Mouse (Mus musculus): ENCODE measurements at regions not wholly inside any gene's neighbourhood (a gene's known extent, or its start where the extent isn't known, plus 50 kb on each side); places are given as distances from the start of the nearest gene placed in this dataset.

GRCm38 (mm10) chr4:56161257-56161594 lies 578.6 kb upstream of the Gm26657 start:
- DNase-seq (ENCODE audit: low spot score in 2 of 2) = no peak

DNA sequence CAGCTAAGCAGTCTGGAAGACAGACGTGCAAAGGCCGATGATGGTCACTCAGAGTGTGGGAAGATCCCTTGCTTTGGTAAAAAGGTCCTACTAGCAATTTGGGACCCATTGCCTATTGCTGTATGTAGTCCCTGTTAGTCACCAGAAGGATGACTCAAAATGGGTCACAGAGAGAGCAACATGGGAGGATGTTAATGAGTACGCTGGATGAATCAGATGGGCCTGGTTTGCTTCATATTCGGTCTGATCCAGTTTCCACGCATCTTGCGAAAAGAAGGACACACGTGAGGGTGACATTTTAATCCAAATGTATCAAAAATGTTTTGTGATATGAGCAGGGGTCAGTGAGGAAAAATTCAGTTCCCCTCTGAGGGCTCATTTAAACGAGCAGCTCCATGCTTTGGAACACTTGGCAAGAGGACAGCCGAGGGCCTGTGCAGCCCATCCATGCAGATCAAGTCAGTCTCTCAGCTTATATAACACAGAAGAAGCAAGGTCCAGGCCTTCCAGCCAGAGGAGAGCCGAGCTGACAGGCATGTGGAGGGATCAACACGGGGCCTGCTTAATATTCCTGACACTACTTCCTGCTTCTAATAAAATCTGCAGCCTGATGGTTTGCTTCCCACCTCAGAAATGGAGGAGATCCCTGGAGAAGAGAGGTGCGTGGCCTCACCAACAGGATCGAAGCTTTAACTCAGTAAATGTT lies 579.2 kb upstream of the Gm26657 start:
- no peak for DNase-seq (ENCODE audit: low spot score in 2 of 2)

DNA sequence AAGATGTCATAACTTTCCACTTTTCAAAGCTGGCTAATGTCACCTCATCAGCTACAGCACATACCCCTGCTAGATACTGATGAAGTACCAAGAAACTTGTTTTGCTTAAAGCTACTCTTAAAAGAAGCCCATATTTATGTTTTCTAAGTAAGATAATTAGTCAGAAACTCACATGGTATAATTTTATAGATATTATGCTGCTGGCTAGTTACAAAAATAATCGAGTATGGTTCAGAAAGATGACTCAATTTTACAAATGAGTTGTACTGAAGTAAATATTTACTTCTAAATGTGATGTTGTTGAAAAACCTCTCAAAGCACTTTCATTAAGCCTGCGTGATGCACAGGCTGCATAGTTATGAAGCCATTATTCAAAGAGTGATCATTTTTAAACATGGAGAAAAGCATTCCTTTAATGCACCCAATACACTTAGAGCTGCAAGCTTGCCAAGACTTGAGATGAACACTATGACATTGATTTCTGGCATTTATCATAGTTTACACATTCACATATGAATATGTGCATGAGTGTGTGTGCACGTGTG lies 582.3 kb upstream of the Gm26657 start:
- no peak for DNase-seq (ENCODE audit: low spot score in 2 of 2)

- DNase-seq (ENCODE audit: low spot score in 2 of 2) = no peak
Measured at GRCm38 (mm10) chr4:56150716-56151115, 589.2 kb upstream of the Gm26657 start.

DNA sequence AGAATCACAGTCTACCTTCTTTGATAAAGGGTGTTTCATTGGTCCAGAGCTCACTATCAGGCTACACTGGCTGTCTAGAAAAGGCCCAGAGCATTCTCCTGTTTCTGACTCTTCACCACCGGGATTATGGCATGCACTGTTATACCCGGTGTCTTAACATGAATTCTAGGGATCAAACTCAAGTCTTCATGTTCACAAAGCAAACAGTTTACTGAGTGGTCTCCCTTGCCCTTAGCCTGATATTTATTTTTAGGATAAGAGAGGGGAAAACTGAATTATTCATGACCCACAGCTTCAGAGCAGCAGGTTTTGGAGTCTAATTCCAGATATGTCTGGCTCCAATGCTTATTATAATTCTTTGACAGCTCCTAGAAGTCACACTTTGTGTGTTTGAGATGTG lies 596.0 kb upstream of the Gm26657 start:
- no peak for DNase-seq (ENCODE audit: low spot score in 2 of 2)

- DNase-seq (ENCODE audit: low spot score in 2 of 2) = no peak
Measured at GRCm38 (mm10) chr4:56136837-56137236, 603.0 kb upstream of the Gm26657 start.

- no peak for DNase-seq (ENCODE audit: low spot score in 2 of 2)
Measured at GRCm38 (mm10) chr4:56134350-56134749, 602.1 kb upstream of the Klf4 start.

DNA sequence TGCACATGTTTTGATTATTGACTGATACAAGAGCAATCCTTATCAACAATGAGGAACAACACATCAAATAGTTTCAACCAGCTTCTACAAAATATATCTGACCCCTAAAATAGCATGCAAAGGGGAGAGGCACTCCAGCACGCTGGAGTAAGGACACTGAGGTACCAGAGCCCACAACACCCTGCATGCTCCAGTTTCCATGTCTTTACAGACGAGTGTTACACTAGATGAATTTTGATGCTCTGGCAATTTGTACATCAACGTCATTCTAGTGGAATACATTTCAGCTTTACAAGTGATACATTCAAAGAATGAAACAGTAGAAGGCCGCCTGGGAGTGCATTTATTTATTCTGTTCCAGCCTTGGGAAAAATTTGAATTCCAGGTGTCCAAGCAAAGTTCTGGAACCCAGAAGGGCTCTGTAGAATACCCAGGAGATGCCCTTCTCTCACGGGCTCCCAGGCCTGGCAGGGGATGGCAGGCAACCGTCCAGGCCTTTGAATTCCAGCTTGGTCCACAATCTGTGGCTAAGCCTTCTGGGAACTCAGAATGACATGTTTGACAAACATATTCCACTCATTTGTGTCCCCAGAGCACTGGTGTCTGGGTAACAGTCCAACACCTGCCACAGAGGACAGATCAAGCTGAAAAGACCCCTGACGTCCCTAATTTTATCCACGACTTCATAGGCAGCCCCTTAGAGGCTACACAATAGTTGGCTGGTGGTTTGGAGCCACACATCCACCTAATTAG lies 595.6 kb upstream of the Klf4 start:
- DNase-seq (ENCODE audit: low spot score in 2 of 2) = no peak

- no peak for DNase-seq (ENCODE audit: low spot score in 2 of 2)
Measured at GRCm38 (mm10) chr4:56124515-56124914, 592.2 kb upstream of the Klf4 start.

DNA sequence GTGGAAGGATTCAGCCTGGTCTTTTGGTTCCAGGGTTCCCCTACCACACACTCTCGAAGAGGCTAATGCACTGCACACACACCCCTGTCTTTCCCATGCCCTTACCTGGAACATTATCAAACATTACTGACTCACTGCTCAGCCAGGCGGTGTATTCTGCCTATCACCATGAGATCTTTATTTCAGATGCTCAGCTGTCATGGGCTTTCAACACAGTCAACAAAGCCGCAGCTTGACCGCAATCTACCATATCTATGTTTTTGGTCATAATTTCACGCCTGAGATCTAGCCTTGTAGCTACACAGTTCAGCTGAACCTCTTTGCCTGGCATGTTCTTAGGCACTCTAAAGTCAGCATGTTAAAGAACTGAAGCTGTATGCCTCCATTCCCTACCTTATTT lies 589.9 kb upstream of the Klf4 start:
- DNase-seq (ENCODE audit: low spot score in 2 of 2) = no peak

DNA sequence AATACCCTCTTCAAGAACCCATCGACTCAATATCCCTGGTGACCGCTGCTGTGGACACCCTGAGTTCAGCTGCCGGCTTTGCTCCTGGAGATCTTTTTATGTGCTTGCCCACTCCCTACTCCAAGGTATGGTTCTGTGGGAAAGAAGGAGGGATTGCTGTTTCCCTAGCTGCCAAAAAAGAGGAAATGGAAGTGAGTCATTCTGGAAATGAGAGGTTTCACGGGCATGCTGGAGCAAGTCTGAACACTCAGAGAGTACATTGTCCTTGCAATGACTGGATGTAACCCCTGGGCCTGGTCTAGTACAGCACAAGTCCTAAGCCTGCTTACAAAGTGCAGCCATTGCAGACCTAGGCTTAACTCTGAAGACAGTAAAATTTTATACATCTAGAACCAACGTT lies 589.4 kb upstream of the Klf4 start:
- no peak for DNase-seq (ENCODE audit: low spot score in 2 of 2)

DNA sequence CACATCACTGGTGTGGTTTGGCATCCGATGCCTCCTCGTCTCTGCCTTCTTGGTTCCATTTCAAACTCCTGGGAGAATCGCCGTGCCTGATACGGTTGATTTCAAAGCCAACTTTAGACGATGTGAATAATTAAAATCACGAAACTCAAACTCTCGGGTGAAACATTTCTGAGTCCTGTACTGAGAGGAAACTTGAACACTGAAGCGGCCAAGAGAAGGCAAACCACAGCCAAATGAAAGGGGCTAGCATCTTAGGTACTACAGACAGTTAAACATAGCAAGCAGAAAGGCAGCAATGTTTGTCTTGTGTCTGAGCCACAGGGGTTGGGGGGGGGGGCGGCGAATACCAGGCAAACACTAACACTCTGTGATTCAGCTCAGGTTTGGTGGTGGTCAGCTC lies 588.1 kb upstream of the Klf4 start:
- no peak for DNase-seq (ENCODE audit: low spot score in 2 of 2)

GRCm38 (mm10) chr4:56113701-56114196 lies 581.5 kb upstream of the Klf4 start:
- DNase-seq (ENCODE audit: low spot score in 2 of 2) = peak; percentile 8 to 48

- DNase-seq (ENCODE audit: low spot score in 2 of 2) = no peak
Measured at GRCm38 (mm10) chr4:56112931-56113700, 580.9 kb upstream of the Klf4 start.

GRCm38 (mm10) chr4:56106962-56107361 lies 574.7 kb upstream of the Klf4 start:
- DNase-seq (ENCODE audit: low spot score in 2 of 2) = no peak

DNA sequence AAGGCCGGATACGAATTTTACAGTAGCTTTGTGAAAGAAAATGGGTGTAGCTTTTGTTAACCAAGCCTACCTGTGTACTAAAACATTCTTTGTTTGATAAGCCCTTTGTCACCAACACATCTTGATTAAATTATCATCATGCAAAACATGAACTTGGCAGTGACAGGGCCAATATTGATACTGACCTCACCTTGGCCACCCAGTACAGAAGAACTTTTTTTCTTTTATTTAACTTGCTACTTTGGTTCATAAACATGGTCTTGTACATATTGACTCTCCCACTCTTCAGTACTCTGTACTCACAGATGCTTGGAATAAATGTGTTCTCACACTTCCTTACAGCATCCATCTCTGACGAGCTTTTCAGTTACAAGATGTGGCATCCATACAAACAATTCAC lies 570.0 kb upstream of the Klf4 start:
- DNase-seq (ENCODE audit: low spot score in 2 of 2) = no peak

DNA sequence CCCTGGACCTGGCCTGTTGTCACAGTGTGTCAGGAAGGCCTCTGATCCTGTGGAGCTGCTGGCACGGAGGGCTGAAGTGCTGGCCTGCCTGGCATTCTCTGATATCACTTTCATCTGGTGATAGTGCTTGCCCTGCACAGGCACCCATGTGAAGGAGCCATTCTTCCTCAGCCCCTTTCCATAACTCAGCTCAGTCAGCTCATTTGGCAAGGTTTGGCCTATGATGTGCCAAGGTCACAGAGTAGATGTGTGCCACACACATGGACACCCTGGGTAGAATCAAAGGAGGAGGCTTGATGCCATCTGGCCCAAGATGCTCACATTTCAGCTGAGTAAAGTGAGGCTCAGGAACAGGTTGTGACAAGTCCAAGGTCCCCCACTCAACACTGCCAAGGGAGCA lies 558.5 kb upstream of the Klf4 start:
- no peak for DNase-seq (ENCODE audit: low spot score in 2 of 2)

DNA sequence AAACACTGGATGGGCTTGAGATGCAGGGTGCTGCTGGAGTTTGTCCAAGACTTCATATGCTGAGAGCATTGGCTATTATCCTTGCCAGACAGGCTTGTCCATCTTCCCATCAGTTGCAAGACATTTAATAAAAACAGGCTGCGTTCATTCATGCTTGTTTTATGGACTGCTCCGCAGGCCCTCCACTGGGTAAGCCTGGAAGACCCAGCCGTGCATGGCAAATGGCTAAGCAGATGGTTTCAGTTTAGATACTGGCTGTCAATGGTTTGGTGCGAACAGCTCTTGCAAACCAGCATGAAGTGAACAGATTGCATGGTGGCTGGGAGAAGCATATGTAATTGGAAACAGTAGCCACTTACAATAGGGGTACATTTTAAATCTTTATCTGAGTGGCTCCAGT lies 556.4 kb upstream of the Klf4 start:
- DNase-seq (ENCODE audit: low spot score in 2 of 2) = no peak

DNA sequence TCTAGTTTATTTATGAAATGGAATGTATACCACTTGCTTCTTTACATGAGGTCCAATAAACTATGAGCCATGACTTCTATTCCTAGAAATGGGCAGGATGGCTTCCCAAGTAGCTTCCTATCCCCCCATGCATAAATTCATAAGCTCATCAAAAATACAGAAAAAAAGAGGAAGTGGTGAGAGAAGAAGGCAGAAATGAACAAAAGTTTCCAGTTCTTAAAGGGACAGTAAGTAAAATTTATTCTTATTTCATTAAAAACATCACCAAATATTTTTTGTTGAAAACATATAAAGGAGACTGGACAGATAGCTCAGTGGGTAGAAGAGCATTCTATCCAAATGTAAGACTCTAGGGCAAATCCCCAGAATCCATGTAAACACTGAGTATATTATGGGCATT lies 554.0 kb upstream of the Klf4 start:
- DNase-seq (ENCODE audit: low spot score in 2 of 2) = no peak

DNA sequence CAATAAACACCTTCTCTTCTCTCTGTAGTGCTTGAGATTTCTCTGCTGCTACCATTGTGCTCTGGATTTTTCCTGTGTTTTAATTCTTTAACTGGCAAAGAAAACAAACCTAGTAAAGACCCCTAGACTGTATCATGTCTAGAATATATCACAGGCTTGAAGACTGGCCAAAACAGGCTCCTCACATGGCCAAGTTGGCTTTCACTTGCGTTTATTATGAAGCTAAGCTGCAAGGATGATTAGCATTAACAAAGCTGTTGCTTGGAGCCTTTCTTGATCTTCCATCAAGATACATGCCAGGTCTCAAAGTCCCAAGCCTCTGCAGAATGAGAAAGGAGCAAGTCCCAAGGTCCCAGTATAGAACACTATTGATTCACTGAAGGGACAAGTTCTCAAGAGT lies 551.9 kb upstream of the Klf4 start:
- DNase-seq (ENCODE audit: low spot score in 2 of 2) = no peak

GRCm38 (mm10) chr4:56082411-56082810 lies 550.1 kb upstream of the Klf4 start:
- DNase-seq (ENCODE audit: low spot score in 2 of 2) = no peak

DNA sequence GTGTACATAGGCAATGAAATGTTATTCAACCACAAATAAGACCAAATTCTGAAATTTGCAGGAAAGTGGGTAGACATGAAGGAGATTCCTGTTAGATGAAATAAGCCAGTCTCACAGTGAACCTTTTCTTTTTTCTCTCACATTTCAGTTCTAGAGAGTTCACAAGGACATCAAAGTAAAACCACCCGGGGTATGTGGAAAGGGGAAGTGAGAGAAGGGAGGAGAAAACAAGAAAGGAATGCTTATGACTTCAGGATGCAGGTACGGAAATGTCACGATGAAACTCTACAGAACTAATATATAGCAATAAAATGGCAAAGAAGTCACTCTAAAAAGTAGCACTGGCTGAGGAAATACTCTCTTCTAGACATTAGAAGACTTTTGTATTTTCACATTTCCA lies 548.7 kb upstream of the Klf4 start:
- DNase-seq (ENCODE audit: low spot score in 2 of 2) = no peak

Data from spleen, postnatal 10 days (tissue).